Mouse (Mus musculus): ENCODE results near the gene Gm17604.

The Gm17604 gene

DNA sequence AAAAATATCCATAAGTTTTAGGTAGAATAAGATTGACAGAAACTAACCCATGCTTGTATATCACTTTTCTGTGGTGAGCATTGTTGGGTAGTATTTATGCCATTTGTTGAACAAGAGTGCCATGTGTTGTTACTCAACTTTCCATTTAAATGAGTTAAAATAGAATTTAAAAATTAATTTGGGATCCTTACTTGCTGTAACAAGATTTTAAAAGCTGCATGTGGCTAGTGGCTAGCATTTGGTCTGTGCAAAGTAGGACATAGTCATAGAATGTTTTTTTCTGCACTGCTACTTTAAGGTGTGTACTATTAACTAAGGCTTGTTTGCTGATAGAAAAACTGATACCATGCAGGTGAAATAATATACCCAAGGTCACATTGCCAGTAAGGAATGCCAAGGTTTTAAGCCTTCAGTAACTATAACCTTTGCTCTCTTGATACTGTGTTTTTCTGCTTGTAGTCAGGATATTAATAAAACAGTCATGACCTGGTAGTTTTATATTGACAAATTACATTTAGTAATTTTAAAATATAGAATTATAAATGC is at the start of gene Gm17604:
Gene Gm17604, minus strand, starts transcription at position 51 of the 546 bp plus-strand sequence.
- DNase-seq, result no peak

DNA sequence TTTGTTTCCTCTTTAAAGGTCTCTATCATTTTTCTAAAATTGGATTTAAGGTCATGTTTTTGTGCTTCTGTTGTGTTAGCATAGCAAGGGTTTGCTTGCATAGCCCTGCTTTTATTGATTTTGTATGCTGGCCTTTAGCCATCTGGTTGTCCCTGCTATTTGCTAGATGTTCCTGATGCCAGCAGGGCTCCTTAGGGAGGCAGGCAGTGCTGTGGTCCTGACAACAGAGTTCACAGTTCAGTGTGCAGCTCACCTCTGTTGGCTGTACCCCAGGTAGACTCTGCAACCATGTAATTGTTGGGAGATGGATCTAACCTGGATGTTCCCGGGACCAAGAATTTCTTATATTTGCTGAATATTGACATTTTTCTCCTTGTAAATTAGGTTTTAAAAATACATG is 45.3 kb upstream of the Gm17604 start:
- DNase-seq, result no peak

DNA sequence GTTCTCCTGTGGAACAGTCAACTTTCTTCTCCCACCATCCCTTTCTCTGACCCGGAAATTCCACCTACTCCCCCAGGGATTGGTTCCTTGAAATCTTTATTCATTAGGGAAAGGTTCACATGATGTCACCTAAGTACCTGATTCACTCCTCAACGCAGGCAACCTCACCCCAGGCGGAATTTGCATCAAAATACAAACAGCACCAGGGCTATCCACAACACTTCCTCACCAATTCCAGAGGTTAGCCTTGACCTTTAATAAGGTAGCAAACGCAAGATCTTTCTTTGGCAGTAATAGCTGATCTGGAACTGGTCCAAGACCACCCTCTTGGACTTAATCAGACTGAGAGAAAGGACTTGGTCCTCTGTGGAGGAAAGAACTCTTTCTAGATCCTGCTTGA is 1.5 kb downstream of the Gm17604 start:
- no peak for DNase-seq

DNA sequence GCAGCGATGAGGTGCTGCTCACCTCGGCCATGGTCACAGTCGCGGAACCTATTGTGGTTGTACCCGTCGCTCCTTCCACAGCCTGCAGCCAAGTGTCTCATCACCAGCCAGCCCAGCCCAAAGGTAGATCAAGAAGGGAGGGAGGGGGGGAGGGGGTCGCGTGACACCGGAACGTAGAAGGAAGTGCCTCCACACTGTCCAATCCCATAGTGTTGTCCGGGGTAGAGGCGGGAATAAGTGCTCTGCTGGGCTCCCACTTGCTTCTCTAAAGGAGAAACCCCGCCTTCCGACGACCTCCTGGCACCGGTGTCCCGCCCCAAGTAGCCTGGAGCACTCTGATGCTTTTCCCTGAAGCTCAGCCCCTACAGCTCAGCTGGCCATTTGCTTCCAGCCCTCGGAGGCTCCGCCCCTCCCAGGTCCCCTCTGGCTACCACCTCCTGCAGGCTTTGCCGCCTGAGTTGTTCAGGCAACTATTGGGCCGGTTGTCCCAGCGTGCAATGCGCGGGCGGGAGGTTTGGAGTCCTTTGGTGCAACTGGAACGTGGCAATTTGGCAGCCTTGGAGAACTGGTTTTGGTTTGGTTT is 24.3 kb downstream of the Gm17604 start, which contains the start of the genes Mospd2 and Fancb:
Gene Mospd2, minus strand, starts transcription at position 183 of the 583 bp plus-strand sequence.
Gene Fancb, plus strand, starts transcription at position 400 of the 583 bp plus-strand sequence.
- peak; percentile 85 for DNase-seq

DNA sequence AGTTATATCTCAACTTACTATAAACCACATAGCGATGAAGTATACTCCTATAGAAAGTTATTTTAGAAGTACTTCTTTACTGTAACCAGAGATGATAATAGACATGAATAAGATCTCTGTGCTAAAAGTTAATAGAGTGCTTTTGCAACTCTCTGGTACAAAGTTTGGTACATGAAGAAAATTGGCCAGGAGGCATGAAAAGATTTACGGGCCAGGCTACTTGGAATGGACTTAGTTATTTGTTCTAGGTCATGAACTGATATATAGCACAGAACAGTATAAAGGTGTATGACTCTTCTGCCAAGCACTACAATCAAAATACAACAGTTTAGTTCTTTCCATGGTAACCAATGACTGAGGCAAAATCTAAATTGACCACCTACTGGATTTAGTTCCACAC is 25.8 kb downstream of the Gm17604 start:
- no peak for DNase-seq

DNA sequence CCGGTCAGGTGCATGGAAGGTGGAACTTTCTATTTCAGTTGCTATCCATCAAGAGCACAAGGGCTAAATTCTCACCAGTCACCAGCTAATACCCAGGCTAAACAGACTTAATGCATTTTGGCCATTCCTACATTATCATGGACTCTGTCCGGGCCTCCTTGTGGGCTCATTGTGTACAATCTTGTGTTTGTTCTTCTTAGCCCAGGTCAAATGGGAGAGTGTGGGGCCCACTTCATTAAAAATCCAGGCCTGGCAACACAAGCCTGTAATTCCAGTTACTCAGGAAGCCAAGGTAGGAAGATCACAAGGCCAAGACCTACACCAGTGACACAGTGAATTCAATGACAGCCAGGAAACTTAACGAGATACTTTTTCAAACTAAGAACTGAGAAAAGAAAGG is 33.4 kb downstream of the Gm17604 start:
- DNase-seq, result no peak

DNA sequence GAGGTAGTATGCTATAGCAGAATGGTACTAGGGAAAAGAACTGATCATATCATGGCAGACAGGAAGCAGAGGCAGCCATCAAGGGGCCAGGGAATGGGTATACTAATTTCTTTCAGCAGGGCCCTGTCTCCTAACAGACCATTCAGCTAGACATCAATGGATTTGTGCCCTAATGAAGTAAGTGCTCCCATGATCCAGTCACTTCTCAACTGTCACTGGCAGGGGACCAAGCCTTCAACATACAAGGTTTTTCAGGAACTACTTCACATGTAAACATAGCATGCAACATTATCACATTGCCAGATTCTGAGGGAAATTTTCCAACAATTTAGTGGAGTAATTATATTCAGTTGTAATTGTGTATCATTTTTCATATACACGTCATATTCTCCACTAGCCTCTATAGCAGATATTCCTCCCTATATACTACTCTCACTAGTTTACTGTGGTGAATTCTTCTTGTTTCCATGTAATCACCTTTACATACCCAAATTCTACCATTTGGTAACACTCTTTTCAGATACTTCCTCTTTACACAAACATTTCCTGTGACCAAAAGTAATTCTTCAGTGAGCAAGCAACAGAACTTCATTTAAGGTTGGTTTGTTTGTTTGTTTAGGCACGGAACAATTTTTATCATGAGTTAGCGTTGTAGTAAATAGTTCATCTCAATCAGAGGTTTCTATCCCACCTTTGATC is 38.7 kb downstream of the Gm17604 start:
- no peak for DNase-seq
